Mouse (Mus musculus) cerebellum, adult 11-12 months (tissue): ENCODE measurements around the gene Josd1.
A peak's percentile ranks its signal among the peaks of the same experiment; 100 is the strongest.
"Not testable (repeated sequence)": the region's sequence is repeated elsewhere in the genome, so short reads cannot be mapped to it uniquely, and the experiment has no call there.

Source experiments
- DNase-seq: peaks from one replicate; pipeline ENCODE4 v3.0.0; 2022

Josd1 gene

GRCm38 (mm10) chr15:79691023-79691508 is 3.3 kb upstream of the Josd1 start:
- DNase-seq: peak; percentile 79

GRCm38 (mm10) chr15:79690426-79691022 is 2.8 kb upstream of the Josd1 start, which contains the start of gene Gtpbp1:
Gene Gtpbp1 (plus strand): TSS chr15:79690845.
- DNase-seq: peak; percentile 99

GRCm38 (mm10) chr15:79689662-79690425 is 2.1 kb upstream of the Josd1 start:
- no peak for DNase-seq

GRCm38 (mm10) chr15:79688268-79688956 is 693 bp upstream of the Josd1 start:
- DNase-seq: no peak

GRCm38 (mm10) chr15:79687175-79687574 is 544 bp downstream of the Josd1 start:
- peak; percentile 80 for DNase-seq

GRCm38 (mm10) chr15:79686046-79686869 is 1.5 kb downstream of the Josd1 start:
- DNase-seq: peak; percentile 18

GRCm38 (mm10) chr15:79685141-79685641 is 2.5 kb downstream of the Josd1 start:
- DNase-seq: no peak

- no peak for DNase-seq
Observed at GRCm38 (mm10) chr15:79684616-79685015, 3.1 kb downstream of the Josd1 start.

GRCm38 (mm10) chr15:79683707-79684465 is 3.8 kb downstream of the Josd1 start:
- DNase-seq: no peak

- no peak for DNase-seq
Observed at GRCm38 (mm10) chr15:79683146-79683545, 4.6 kb downstream of the Josd1 start.

- no peak for DNase-seq
Observed at GRCm38 (mm10) chr15:79681973-79682372, 5.7 kb downstream of the Josd1 start.

GRCm38 (mm10) chr15:79677936-79678335 is 9.8 kb downstream of the Josd1 start:
- DNase-seq: no peak

- DNase-seq: not testable (repeated sequence)
Observed at GRCm38 (mm10) chr15:79671828-79672348, 15.8 kb downstream of the Josd1 start.

- no peak for DNase-seq
Observed at GRCm38 (mm10) chr15:79670972-79671299, 16.8 kb downstream of the Josd1 start.

- peak; percentile 88 for DNase-seq
Observed at GRCm38 (mm10) chr15:79670249-79670971, 17.3 kb downstream of the Josd1 start, which contains the start of gene Tomm22. Gene Tomm22 (plus strand): TSS chr15:79670861.

- no peak for DNase-seq
Observed at GRCm38 (mm10) chr15:79669195-79669594, 18.5 kb downstream of the Josd1 start.

- no peak for DNase-seq
Observed at GRCm38 (mm10) chr15:79664666-79665065, 23.1 kb downstream of the Josd1 start.

GRCm38 (mm10) chr15:79661852-79662251 is 25.9 kb downstream of the Josd1 start:
- no peak for DNase-seq

- peak; percentile 94 for DNase-seq
Observed at GRCm38 (mm10) chr15:79658531-79659375, 29.0 kb downstream of the Josd1 start, which contains the start of the genes Fam227a and Cby1. Gene Fam227a (minus strand): TSS chr15:79658956. Gene Cby1 (plus strand): TSS chr15:79659199.
